Mouse (Mus musculus) embryonic facial prominence, embryonic 14.5 days (tissue): ENCODE results near the gene Fank1. TPM values are rescaled to one million over a fixed set of nuclear protein-coding genes. Genes with fewer than 3 reads are reported as not detected.
A peak's percentile ranks its signal among the peaks of the same experiment; 100 is the strongest.

Experiments
- ATAC-seq: fragments of 200-750 bp; cut with Nextera tagmentation; 2 replicates; pipeline ENCODE4 v1.8.0; 2017; ENCODE audit warnings: low read depth, moderate number of reproducible peaks, moderate TSS enrichment
- DNase-seq: peaks from one replicate; pipeline ENCODE4 v3.0.0-alpha.2; 2015; ENCODE audit warnings: low spot score
- H3K27ac ChIP-seq: fragments of 300-500 bp; sonication (generic); replicated peaks from 2 replicates; pipeline ENCODE4 v1.5.1; 2014; ENCODE audit warnings: low read depth, mild to moderate bottlenecking, low read length, moderate library complexity
- H3K27me3 ChIP-seq: fragments of 300-500 bp; sonication (generic); replicated peaks from 2 replicates; pipeline ENCODE4 v1.6.1; 2014; ENCODE audit warnings: low read length; ENCODE audit not compliant: control insufficient read depth, insufficient read depth
- H3K36me3 ChIP-seq: fragments of 300-500 bp; sonication (generic); 2 replicates; pipeline ENCODE4 v1.6.1; 2014; ENCODE audit warnings: low read length, mixed read lengths; ENCODE audit not compliant: control insufficient read depth, insufficient read depth
- H3K4me1 ChIP-seq: fragments of 300-500 bp; sonication (generic); 2 replicates; pipeline ENCODE4 v1.6.1; 2014; ENCODE audit warnings: antibody characterized with exemption, low read length; ENCODE audit not compliant: control insufficient read depth, insufficient read depth
- H3K4me2 ChIP-seq: fragments of 300-500 bp; sonication (generic); 2 replicates; pipeline ENCODE4 v1.6.1; 2014; ENCODE audit warnings: low read depth, mild to moderate bottlenecking, low read length, moderate library complexity, mixed read lengths
- H3K4me3 ChIP-seq: fragments of 300-500 bp; sonication (generic); 2 replicates; pipeline ENCODE4 v1.5.1; 2014; ENCODE audit warnings: low read depth, mild to moderate bottlenecking, low read length
- H3K9ac ChIP-seq: fragments of 300-500 bp; sonication (generic); 2 replicates; pipeline ENCODE4 v1.6.1; 2014; ENCODE audit warnings: low read depth, mild to moderate bottlenecking, low read length, moderate library complexity, mixed read lengths
- H3K9me3 ChIP-seq: fragments of 300-500 bp; sonication (generic); 2 replicates; pipeline ENCODE4 v1.6.1; 2016; ENCODE audit warnings: low read length; ENCODE audit not compliant: control insufficient read depth
- WGBS: fragments of 180-500 bp; shearing (Covaris S2); extraction: QIAGEN DNeasy Blood & Tissue Kit; methylation state at CpG from one replicate; pipeline ENCODE4 v1.1.7; 2014; 5-methylcytosine and 5-hydroxymethylcytosine counted together
- polyA plus RNA-seq: library from polyadenylated mRNA; unstranded; fragments of >200 nt; fragmentation: Nextera tagmentation; extraction: Ambion mirVana; gene quantifications from 2 replicates; pipeline ENCODE4 v1.2.1, GENCODE M21; 2014

Gene Fank1
- polyA plus RNA-seq, 1 experiment from 2014 or later, result 3.0 TPM

DNA sequence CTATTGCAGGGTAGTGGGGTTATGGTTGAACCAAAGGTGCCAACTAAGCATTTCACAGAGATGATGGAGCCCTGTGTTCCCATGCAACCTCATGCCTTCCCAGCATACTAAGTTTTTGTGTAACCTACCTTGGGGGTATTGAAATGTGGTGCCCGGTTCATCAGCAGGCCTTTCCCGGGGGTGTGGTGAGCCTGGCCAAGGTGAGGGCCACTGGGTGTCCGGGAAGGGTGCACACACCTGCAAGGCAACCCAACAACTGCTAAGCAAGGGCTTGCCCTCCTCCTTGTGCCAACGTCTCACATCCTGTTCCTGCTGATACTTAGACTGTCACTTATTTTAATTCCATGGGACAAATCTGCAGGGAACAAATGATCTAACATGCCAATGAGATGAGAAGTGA, 132.3 kb downstream of the Fank1 start:
- WGBS, result 73% methylated on average over 4 of the region's 4 CpGs
- ATAC-seq, result no peak

DNA sequence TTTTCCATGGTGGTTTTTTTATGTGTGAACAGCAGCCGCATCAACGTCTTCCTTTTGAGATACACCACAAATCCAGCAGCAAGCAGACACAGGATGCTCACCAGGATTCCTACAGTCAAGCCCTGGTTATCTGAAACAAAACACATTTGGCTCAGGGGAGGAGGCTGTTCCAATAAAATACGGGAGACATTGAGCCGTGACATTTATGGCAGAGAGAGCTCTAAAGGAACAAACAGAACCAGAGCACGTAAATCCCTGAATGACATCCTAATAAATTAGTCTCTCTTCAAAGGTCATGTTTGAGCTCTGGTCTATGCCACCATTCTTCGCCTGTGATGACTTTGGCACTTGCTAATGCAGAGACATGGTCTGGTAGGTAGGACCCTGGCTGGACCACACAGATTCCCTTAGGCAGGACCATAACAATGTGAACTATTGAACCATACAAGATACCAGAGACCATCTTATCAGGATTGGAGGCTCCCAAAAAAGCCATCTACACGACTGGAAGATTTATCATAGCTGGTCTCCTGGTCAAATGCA, 133.2 kb downstream of the Fank1 start:
- 77% methylated on average over 7 of the region's 7 CpGs for WGBS
- no peak for DNase-seq
- 0 out of 2 replicates have a peak, but pooled peaks cover 5% of the 10 kb centered on the region for H3K36me3 ChIP-seq

More for the DNA sequence above, 132.3 kb downstream of the Fank1 start:
- H3K9me3 ChIP-seq, result peaks cover 15% of the 10 kb centered on the region
- H3K36me3 ChIP-seq, result 0 out of 2 replicates have a peak, but pooled peaks cover 5% of the 10 kb centered on the region
- no peak overlapping the region for H3K27ac ChIP-seq
- H3K9ac ChIP-seq, result no peak overlapping the region
- H3K4me3 ChIP-seq, result no peak overlapping the region
- H3K4me1 ChIP-seq, result no peaks in the 10 kb centered on the region
- no peak overlapping the region for H3K4me2 ChIP-seq
- no peak for DNase-seq
- H3K27me3 ChIP-seq, result no peaks in the 10 kb centered on the region

DNA sequence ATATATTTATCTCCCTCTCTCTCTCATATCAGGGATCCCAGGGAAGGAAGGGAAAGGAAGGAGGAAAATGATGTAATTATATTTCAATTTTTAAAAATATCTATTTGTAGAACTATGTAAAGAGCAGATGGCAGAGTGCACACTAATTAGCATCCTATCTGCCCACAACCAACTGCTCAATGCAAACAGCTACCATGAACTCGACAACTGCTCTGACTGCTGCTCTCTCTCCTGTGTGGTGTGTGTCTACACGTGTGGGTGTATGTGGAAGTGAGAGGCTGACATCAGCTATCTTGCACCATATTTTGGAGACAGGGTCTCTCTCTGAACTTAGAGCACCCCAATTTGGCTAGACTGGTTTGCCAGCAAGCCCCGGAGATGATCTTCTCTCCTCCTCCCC, 135.2 kb downstream of the Fank1 start:
- ATAC-seq, result no peak
- H3K9ac ChIP-seq, result no peak overlapping the region
- no peak overlapping the region for H3K4me3 ChIP-seq
- WGBS, result 78% methylated on average over 3 of the region's 3 CpGs
- H3K36me3 ChIP-seq, result no peaks in the 10 kb centered on the region
- no peaks in the 10 kb centered on the region for H3K9me3 ChIP-seq
- DNase-seq, result no peak
- no peaks in the 10 kb centered on the region for H3K27me3 ChIP-seq
- H3K27ac ChIP-seq, result no peak overlapping the region
- no peak overlapping the region for H3K4me2 ChIP-seq
- H3K4me1 ChIP-seq, result no peaks in the 10 kb centered on the region

More for the DNA sequence above, 133.2 kb downstream of the Fank1 start:
- Histone ChIP-seq H3K27me3 (no peaks in the 10 kb centered on the region), H3K9me3 (peaks cover 11% of the 10 kb centered on the region), H3K27ac (no peak overlapping the region), H3K4me1 (no peaks in the 10 kb centered on the region), H3K9ac (no peak overlapping the region), H3K4me2 (no peak overlapping the region), H3K4me3 (no peak overlapping the region)
- no peak for ATAC-seq

DNA sequence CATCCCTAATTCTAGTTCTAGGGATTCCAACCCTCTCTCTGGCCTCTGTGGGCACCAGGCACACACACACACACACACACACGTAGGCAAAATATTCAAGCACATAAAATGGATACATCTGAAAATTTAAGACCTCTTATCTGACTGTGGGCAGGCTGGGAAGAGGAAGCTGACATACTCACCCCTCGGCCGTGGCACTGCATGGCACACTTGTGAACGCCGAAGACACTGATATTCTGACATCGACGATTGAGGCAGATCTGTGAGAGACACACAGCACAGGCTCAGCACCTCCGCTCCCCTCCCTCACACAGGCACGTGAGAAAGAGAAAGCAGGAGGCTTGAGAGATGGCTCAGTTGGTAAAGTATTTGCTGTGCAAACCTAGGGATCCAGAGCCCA, 139.6 kb downstream of the Fank1 start:
- WGBS, result 90% methylated on average over 9 of the region's 9 CpGs
- Histone ChIP-seq H3K9me3 (no peaks in the 10 kb centered on the region), H3K27ac (no peak overlapping the region), H3K27me3 (no peaks in the 10 kb centered on the region), H3K4me1 (no peaks in the 10 kb centered on the region), H3K4me2 (no peak overlapping the region), H3K9ac (no peak overlapping the region), H3K36me3 (no peaks in the 10 kb centered on the region), H3K4me3 (no peak overlapping the region)
- DNase-seq, result no peak
- no peak for ATAC-seq

DNA sequence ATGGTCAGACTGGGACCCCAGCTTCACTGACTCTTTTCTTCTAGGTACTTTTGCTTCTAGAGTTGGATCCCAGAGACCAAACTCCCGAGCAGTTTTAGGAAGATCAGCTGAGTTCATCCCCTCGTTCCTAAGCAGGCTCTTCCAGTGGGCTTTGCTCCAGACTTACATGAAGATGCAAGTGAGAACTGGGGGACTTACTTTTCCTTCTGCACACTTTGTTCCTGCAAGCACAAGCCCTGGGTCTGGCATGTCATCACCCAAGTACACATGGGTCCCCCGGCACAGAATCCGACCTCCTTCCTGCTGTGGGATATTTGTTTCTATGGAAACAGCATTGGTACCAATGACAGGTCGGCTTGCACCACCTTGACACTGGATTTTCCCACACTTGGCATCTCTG, 142.6 kb downstream of the Fank1 start:
- 72% methylated on average over 5 of the region's 5 CpGs for WGBS
- no peak for ATAC-seq
- Histone ChIP-seq H3K36me3 (no peaks in the 10 kb centered on the region), H3K4me1 (no peaks in the 10 kb centered on the region), H3K9me3 (no peaks in the 10 kb centered on the region), H3K4me3 (no peak overlapping the region), H3K9ac (no peak overlapping the region), H3K27me3 (no peaks in the 10 kb centered on the region), H3K27ac (no peak overlapping the region), H3K4me2 (no peak overlapping the region)
- no peak for DNase-seq

DNA sequence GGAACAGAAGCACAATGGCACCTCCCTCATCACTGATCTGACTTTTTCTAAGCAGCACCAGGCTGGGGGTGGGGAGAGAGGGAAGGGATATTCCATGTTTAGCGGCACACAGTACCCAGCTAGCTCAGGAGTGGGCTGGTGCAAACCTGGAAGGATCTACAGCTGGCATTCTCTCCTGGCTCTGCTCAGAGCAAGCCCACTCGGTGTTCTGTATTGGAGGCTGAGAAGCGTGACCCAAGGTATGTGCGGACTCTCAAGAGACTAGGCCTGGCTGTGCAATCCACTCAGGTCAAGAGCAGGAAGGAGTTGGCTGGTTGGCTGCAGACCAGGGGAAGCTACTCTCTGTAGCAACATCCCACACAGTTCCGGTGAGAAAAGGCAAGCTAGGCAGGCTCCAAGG, 143.3 kb downstream of the Fank1 start:
- DNase-seq (peak; percentile 30), ATAC-seq (no peak)
- 85% methylated on average over 5 of the region's 5 CpGs for WGBS
- H3K9ac ChIP-seq, result no peak overlapping the region
- no peaks in the 10 kb centered on the region for H3K36me3 ChIP-seq
- no peaks in the 10 kb centered on the region for H3K9me3 ChIP-seq
- H3K27me3 ChIP-seq, result no peaks in the 10 kb centered on the region
- no peaks in the 10 kb centered on the region for H3K4me1 ChIP-seq
- H3K4me2 ChIP-seq, result no peak overlapping the region
- no peak overlapping the region for H3K27ac ChIP-seq
- no peak overlapping the region for H3K4me3 ChIP-seq

DNA sequence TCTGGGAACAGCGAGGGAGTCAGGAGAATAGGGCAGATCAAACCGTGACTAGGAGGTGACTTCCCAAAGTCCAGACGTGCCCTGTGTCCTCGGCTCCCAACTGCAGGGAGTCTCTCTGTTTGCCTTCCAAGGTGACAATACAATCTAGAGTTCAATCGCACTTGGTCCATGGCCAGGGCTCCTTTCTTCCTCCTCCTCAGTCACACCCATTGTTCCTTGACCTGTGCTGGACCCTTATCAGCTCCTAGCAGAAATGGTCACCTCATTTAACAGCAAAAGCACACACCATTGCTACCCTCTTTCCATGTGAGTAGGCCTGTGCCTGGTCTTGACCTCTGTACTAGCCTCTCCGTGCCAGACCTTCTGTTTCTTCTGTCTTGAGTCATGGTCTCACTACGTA, 144.1 kb downstream of the Fank1 start:
- H3K36me3 ChIP-seq, result no peaks in the 10 kb centered on the region
- H3K4me2 ChIP-seq, result no peak overlapping the region
- H3K9me3 ChIP-seq, result no peaks in the 10 kb centered on the region
- H3K9ac ChIP-seq, result no peak overlapping the region
- ATAC-seq (no peak), DNase-seq (no peak)
- H3K27ac ChIP-seq, result no peak overlapping the region
- WGBS, result 90% methylated on average over 7 of the region's 7 CpGs
- H3K4me1 ChIP-seq, result no peaks in the 10 kb centered on the region
- H3K27me3 ChIP-seq, result no peaks in the 10 kb centered on the region
- H3K4me3 ChIP-seq, result no peak overlapping the region

DNA sequence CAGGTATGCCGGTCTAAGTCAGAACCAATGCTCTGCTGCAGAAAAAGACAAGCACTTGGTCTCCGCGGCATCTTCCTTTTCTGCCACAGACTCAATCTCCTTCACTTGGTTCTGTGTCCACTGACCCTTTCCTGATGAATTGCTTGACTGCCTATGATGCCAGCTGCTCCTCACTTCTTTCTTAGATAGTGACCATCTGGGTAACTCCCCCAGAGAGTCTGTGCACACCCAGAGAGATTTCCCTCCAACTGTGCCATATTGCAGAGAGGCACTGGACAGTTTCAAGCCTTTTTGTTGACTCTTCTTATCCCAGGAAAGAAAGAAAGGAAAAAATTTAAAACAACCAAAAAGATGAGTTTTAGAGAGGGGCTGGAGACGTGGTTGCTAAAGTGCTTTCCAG, 144.6 kb downstream of the Fank1 start:
- H3K9ac ChIP-seq, result no peak overlapping the region
- WGBS, result 94% methylated on average over 4 of the region's 4 CpGs
- no peaks in the 10 kb centered on the region for H3K9me3 ChIP-seq
- no peak overlapping the region for H3K4me3 ChIP-seq
- no peaks in the 10 kb centered on the region for H3K4me1 ChIP-seq
- no peak overlapping the region for H3K4me2 ChIP-seq
- H3K27me3 ChIP-seq, result no peaks in the 10 kb centered on the region
- DNase-seq (no peak), ATAC-seq (no peak)
- H3K27ac ChIP-seq, result no peak overlapping the region
- no peaks in the 10 kb centered on the region for H3K36me3 ChIP-seq

DNA sequence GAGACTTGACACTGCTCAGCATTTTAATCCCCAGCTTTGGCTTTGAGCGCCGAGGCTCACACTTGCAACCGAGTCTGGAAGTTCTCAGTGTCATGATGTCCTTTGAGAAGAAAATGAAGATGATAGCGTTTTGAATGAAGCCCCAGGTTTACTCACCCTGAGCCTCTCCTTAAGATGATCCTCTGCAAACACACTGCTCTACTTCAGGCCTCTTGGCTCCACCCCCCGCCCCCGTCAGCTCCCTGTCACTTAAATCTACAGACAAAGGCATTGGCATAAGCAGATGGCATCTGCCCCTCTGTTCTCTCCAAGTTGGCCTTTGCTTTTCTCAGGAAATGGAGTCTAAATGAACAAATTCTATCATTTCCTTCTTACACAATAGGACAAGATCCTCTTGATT, 147.3 kb downstream of the Fank1 start:
- no peaks in the 10 kb centered on the region for H3K36me3 ChIP-seq
- H3K4me1 ChIP-seq, result no peaks in the 10 kb centered on the region
- H3K27ac ChIP-seq, result no peak overlapping the region
- no peak overlapping the region for H3K4me3 ChIP-seq
- H3K4me2 ChIP-seq, result no peak overlapping the region
- 68% methylated on average over 6 of the region's 6 CpGs for WGBS
- H3K9me3 ChIP-seq, result no peaks in the 10 kb centered on the region
- ATAC-seq (no peak), DNase-seq (no peak)
- no peak overlapping the region for H3K9ac ChIP-seq
- H3K27me3 ChIP-seq, result no peaks in the 10 kb centered on the region
